Mouse (Mus musculus): ENCODE data around the gene Crisp1. TPM values are rescaled to one million over a fixed set of nuclear protein-coding genes. Genes with fewer than 3 reads are reported as not detected.

The Crisp1 gene
- 3.4 TPM for polyA plus RNA-seq (2014; fragmentation: Illumina TruSeq; extraction: RNeasy Lipid Tissue Mini Kit (QIAGEN cat#74804); ENCODE audit: low read depth, low replicate concordance)

GRCm38 (mm10) chr17:40319062-40319461, at the start of gene Crisp1:
TSS of gene Crisp1 (minus strand) at chr17:40319207.

Other genes starting within 250 kb of the Crisp1 start
- not detected for gene AC192777.2, start 223.8 kb downstream of the Crisp1 start, polyA plus RNA-seq (2014; fragmentation: Illumina TruSeq; extraction: RNeasy Lipid Tissue Mini Kit (QIAGEN cat#74804); ENCODE audit: low read depth, low replicate concordance)
- gene Pgk2, start 110.6 kb downstream of the Crisp1 start, polyA plus RNA-seq (2014; fragmentation: Illumina TruSeq; extraction: RNeasy Lipid Tissue Mini Kit (QIAGEN cat#74804); ENCODE audit: low read depth, low replicate concordance), result not detected
- gene Crisp3, start 76.9 kb downstream of the Crisp1 start, polyA plus RNA-seq (2014; fragmentation: Illumina TruSeq; extraction: RNeasy Lipid Tissue Mini Kit (QIAGEN cat#74804); ENCODE audit: low read depth, low replicate concordance), result not detected
- not detected for gene Esp8, start 200.8 kb upstream of the Crisp1 start, polyA plus RNA-seq (2014; fragmentation: Illumina TruSeq; extraction: RNeasy Lipid Tissue Mini Kit (QIAGEN cat#74804); ENCODE audit: low read depth, low replicate concordance)
- gene Esp6, start 242.3 kb upstream of the Crisp1 start, polyA plus RNA-seq (2014; fragmentation: Illumina TruSeq; extraction: RNeasy Lipid Tissue Mini Kit (QIAGEN cat#74804); ENCODE audit: low read depth, low replicate concordance), result not detected

Measured in adrenal gland, adult 10 weeks (tissue).